Mouse (Mus musculus) ES-Bruce4 (cell line): ENCODE data around the gene Hoxd4. TPM values are rescaled to one million over a fixed set of nuclear protein-coding genes. Genes with fewer than 3 reads are reported as not detected.

Experiments used
- H3K27ac ChIP-seq: 2 replicates; pipeline ENCODE4 v1.5.1; 2012; ENCODE audit warnings: low read length, inconsistent platforms; ENCODE audit not compliant: insufficient read depth
- H3K27me3 ChIP-seq: 2 replicates; pipeline ENCODE4 v1.6.1; 2012; ENCODE audit warnings: mild to moderate bottlenecking, low read length, inconsistent platforms; ENCODE audit not compliant: control insufficient read depth, poor library complexity, insufficient read depth, severe bottlenecking
- H3K36me3 ChIP-seq: 2 replicates; pipeline ENCODE4 v1.6.1; 2012; ENCODE audit warnings: inconsistent platforms, mild to moderate bottlenecking, low read length, moderate library complexity; ENCODE audit not compliant: control insufficient read depth, poor library complexity, insufficient read depth, severe bottlenecking
- H3K4me1 ChIP-seq: one replicate; pipeline ENCODE4 v1.8.1; 2011; ENCODE audit warnings: low read length; ENCODE audit not compliant: control insufficient read depth, insufficient read depth
- H3K4me3 ChIP-seq: 2 replicates; pipeline ENCODE4 v1.5.1; 2011; ENCODE audit warnings: low read depth, mild to moderate bottlenecking, low read length
- H3K9ac ChIP-seq: 2 replicates; pipeline ENCODE4 v1.6.1; 2012; ENCODE audit warnings: low read depth, mild to moderate bottlenecking, inconsistent platforms; ENCODE audit not compliant: poor library complexity, severe bottlenecking
- H3K9me3 ChIP-seq: replicated peaks from 2 replicates; pipeline ENCODE4 v1.6.1; 2012; ENCODE audit warnings: mild to moderate bottlenecking, low read length, inconsistent platforms; ENCODE audit not compliant: control insufficient read depth, poor library complexity, insufficient read depth, severe bottlenecking
- CTCF ChIP-seq: IDR thresholded peaks from one replicate; pipeline ENCODE4 v1.8.1; 2011; ENCODE audit warnings: low read depth, low read length
- EP300 ChIP-seq: IDR thresholded peaks from 2 replicates; pipeline ENCODE4 v1.6.1; 2011; ENCODE audit warnings: low read depth, low read length; ENCODE audit not compliant: insufficient read depth
- POLR2A ChIP-seq: IDR thresholded peaks from one replicate; pipeline ENCODE4 v1.8.1; 2011; ENCODE audit warnings: low read length; ENCODE audit not compliant: insufficient read depth
- polyA plus RNA-seq: library from polyadenylated mRNA; stranded (reverse); fragments of >200 nt; gene quantifications from 2 replicates; pipeline ENCODE4 v1.2.4, GENCODE M21; 2011; ENCODE audit warnings: low read depth; ENCODE audit not compliant: missing spikeins, insufficient read depth, insufficient read length

Hoxd4 gene
- polyA plus RNA-seq, 1 experiment = 0.40 TPM

GRCm38 (mm10) chr2:74694066-74694465, 17.7 kb upstream of the Hoxd4 start:
- Histone ChIP-seq H3K9me3 (no peaks in the 10 kb centered on the region), H3K4me3 (no peak overlapping the region), H3K36me3 (no peaks in the 10 kb centered on the region), H3K9ac (no peak overlapping the region), H3K27me3 (peaks cover 69% of the 10 kb centered on the region), H3K4me1 (no peaks in the 10 kb centered on the region), H3K27ac (no peak overlapping the region)
- TF ChIP-seq CTCF (peak; percentile 51), EP300 (no peak)

- TF ChIP-seq CTCF (no peak), POLR2A (no peak), EP300 (no peak)
- Histone ChIP-seq H3K9ac (no peak overlapping the region), H3K9me3 (no peaks in the 10 kb centered on the region), H3K4me1 (no peaks in the 10 kb centered on the region), H3K36me3 (no peaks in the 10 kb centered on the region), H3K4me3 (no peak overlapping the region), H3K27me3 (peaks cover 69% of the 10 kb centered on the region), H3K27ac (no peak overlapping the region)
Measured at GRCm38 (mm10) chr2:74695383-74695782, 16.3 kb upstream of the Hoxd4 start.

GRCm38 (mm10) chr2:74695813-74696430, 15.8 kb upstream of the Hoxd4 start:
- no peak overlapping the region for H3K4me3 ChIP-seq
- peaks cover 67% of the 10 kb centered on the region for H3K27me3 ChIP-seq
- TF ChIP-seq EP300 (no peak), POLR2A (no peak), CTCF (no peak)
- H3K9me3 ChIP-seq = no peaks in the 10 kb centered on the region
- no peaks in the 10 kb centered on the region for H3K36me3 ChIP-seq
- H3K27ac ChIP-seq = no peak overlapping the region
- H3K4me1 ChIP-seq = no peaks in the 10 kb centered on the region
- H3K9ac ChIP-seq = no peak overlapping the region

GRCm38 (mm10) chr2:74696442-74697335, 15.0 kb upstream of the Hoxd4 start:
- H3K27ac ChIP-seq = no peak overlapping the region

GRCm38 (mm10) chr2:74697567-74698121, 14.1 kb upstream of the Hoxd4 start, which contains the start of gene Hoxd9:
Gene Hoxd9, plus strand, starts transcription at chr2:74697727.
- Histone ChIP-seq H3K36me3 (no peaks in the 10 kb centered on the region), H3K4me1 (no peaks in the 10 kb centered on the region), H3K27ac (no peak within 1 kb of the TSS), H3K4me3 (peak within 1 kb of the TSS; percentile 54), H3K9me3 (no peaks in the 10 kb centered on the region), H3K9ac (peak within 1 kb of the TSS; percentile 59), H3K27me3 (peaks cover 60% of the 10 kb centered on the region)
- TF ChIP-seq POLR2A = no peak
- no peak for TF ChIP-seq EP300
- no peak for TF ChIP-seq CTCF

More at GRCm38 (mm10) chr2:74696442-74697335, 15.0 kb upstream of the Hoxd4 start:
- Histone ChIP-seq H3K4me1 (no peaks in the 10 kb centered on the region), H3K4me3 (no peak overlapping the region), H3K9me3 (no peaks in the 10 kb centered on the region), H3K27me3 (peaks cover 68% of the 10 kb centered on the region), H3K36me3 (no peaks in the 10 kb centered on the region), H3K9ac (no peak overlapping the region)
- no peak for TF ChIP-seq POLR2A
- no peak for TF ChIP-seq CTCF
- no peak for TF ChIP-seq EP300
